Mouse (Mus musculus) lung, adult 2 months (tissue): ENCODE data around the gene Slc37a3.

Experiments
- CTCF ChIP-seq: fragments of 200-500 bp; IDR thresholded peaks from 2 replicates; pipeline ENCODE4 v1.5.1; 2011; ENCODE audit warnings: mild to moderate bottlenecking, low read length, control low read depth; ENCODE audit not compliant: insufficient read depth
- POLR2A ChIP-seq: fragments of 200-500 bp; IDR thresholded peaks from 2 replicates; pipeline ENCODE4 v1.6.1; 2011; ENCODE audit warnings: low read depth, mild to moderate bottlenecking, control low read depth, low read length, borderline replicate concordance; ENCODE audit errors: extremely low read depth

- TF ChIP-seq CTCF (no peak), POLR2A (no peak)
These were observed 43.4 kb upstream of the Slc37a3 start for GRCm38 (mm10) chr6:39420867-39421266.
